Mouse (Mus musculus) kidney, postnatal 0 days (tissue): Measurements from ENCODE around the gene Cpsf4l. TPM values are rescaled to one million over a fixed set of nuclear protein-coding genes. Genes with fewer than 3 reads are reported as not detected.
A peak's percentile ranks its signal among the peaks of the same experiment; 100 is the strongest.

Experiments
- ATAC-seq: fragments of 200-750 bp; cut with Nextera tagmentation; replicated peaks from 2 replicates; pipeline ENCODE4 v1.8.0; 2017; ENCODE audit warnings: low read depth, moderate number of reproducible peaks, moderate TSS enrichment, moderate library complexity; ENCODE audit not compliant: low FRiP score
- DNase-seq: peaks from one replicate; pipeline ENCODE4 v3.0.0-alpha.2; 2016; ENCODE audit warnings: low spot score
- H3K27ac ChIP-seq: fragments of 300-500 bp; sonication (generic); 2 replicates; pipeline ENCODE4 v1.5.1; 2014; ENCODE audit warnings: mild to moderate bottlenecking
- H3K27me3 ChIP-seq: fragments of 300-500 bp; sonication (generic); 2 replicates; pipeline ENCODE4 v1.6.1; 2014; ENCODE audit warnings: low read length, mixed read lengths; ENCODE audit not compliant: insufficient read depth
- H3K36me3 ChIP-seq: fragments of 300-500 bp; sonication (generic); 2 replicates; pipeline ENCODE4 v1.6.1; 2014; ENCODE audit warnings: low read length, mixed read lengths; ENCODE audit not compliant: insufficient read depth
- H3K4me1 ChIP-seq: fragments of 300-500 bp; sonication (generic); replicated peaks from 2 replicates; pipeline ENCODE4 v1.6.1; 2014; ENCODE audit warnings: antibody characterized with exemption, low read length, mixed read lengths; ENCODE audit not compliant: insufficient read depth
- H3K4me2 ChIP-seq: fragments of 300-500 bp; sonication (generic); 2 replicates; pipeline ENCODE4 v1.6.1; 2014; ENCODE audit warnings: mild to moderate bottlenecking, low read length, moderate library complexity, mixed read lengths
- H3K4me3 ChIP-seq: fragments of 300-500 bp; sonication (generic); replicated peaks from 2 replicates; pipeline ENCODE4 v1.5.1; 2014; ENCODE audit warnings: low read depth, low read length
- H3K9ac ChIP-seq: fragments of 300-500 bp; sonication (generic); 2 replicates; pipeline ENCODE4 v1.6.1; 2014; ENCODE audit warnings: low read depth, low read length
- H3K9me3 ChIP-seq: fragments of 300-500 bp; sonication (generic); replicated peaks from 2 replicates; pipeline ENCODE4 v1.6.1; 2016; ENCODE audit warnings: low read length, inconsistent platforms, mixed read lengths
- CTCF ChIP-seq: IDR thresholded peaks from 2 replicates; pipeline ENCODE4 v1.5.1; 2016; ENCODE audit warnings: antibody characterized with exemption, low read depth, mild to moderate bottlenecking, moderate library complexity
- WGBS: fragments of 180-500 bp; shearing (Covaris S2); extraction: QIAGEN DNeasy Blood & Tissue Kit; methylation state at CpG from one replicate; pipeline ENCODE4 v1.1.7; 2014; 5-methylcytosine and 5-hydroxymethylcytosine counted together
- polyA plus RNA-seq: library from polyadenylated mRNA; unstranded; fragments of >200 nt; fragmentation: Nextera tagmentation; extraction: Ambion mirVana; gene quantifications from 2 replicates; pipeline ENCODE4 v1.2.1, GENCODE M21; 2015

The Cpsf4l gene
- polyA plus RNA-seq, 1 experiment from 2014 or later: 3.9 TPM

DNA sequence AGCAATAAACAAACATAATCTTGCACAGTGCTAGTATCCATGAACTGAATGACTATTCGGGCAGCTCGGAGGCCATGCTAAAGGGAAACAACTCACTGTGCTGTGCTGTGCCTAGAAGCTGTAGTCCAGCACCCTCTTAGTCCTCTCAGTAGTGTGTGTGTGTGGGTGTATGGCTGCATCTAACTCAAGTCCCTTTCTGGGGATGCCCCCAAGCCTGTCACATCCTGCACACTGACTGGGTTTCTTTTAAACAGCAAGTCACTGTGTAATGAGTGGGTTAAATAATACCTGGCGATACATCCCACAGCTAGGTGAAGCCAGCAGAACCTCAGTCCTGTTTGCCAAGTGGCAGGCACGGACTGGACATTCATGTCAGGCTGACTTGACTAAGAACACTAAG, 51.1 kb downstream of the Cpsf4l start:
- Histone ChIP-seq H3K9me3 (no peaks in the 10 kb centered on the region), H3K27me3 (no peaks in the 10 kb centered on the region), H3K4me1 (no peaks in the 10 kb centered on the region), H3K27ac (peak overlapping the region; percentile 47), H3K9ac (no peak overlapping the region), H3K36me3 (peaks cover 69% of the 10 kb centered on the region), H3K4me2 (no peak overlapping the region), H3K4me3 (no peak overlapping the region)
- no peak for ATAC-seq
- no peak for TF ChIP-seq CTCF
- 61% methylated on average over 4 of the region's 4 CpGs for WGBS
- no peak for DNase-seq

DNA sequence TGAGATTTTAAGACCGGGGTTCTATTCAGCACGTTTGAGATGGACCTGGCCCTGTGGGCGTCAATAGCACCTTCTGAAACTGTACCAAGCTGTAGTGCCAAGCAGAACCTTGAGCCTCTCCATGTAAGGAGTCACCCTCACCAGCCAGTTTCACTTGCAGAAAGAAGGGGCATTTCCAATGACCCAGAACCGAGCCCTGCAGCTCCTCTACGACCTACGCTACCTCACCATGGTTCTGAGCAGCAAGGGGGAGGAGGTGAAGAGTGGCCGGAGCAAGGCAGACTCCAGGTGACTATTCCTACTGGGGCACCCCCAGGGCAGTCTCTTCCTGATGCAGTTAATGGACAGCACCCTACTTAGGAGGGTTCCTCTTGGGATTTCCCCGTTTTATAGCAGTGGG, 51.5 kb downstream of the Cpsf4l start:
- peak; percentile 40; the same call in 1 of the 2 replicates for ATAC-seq
- TF ChIP-seq CTCF: no peak
- no peaks in the 10 kb centered on the region for H3K4me1 ChIP-seq
- H3K4me2 ChIP-seq: no peak overlapping the region
- H3K27me3 ChIP-seq: no peaks in the 10 kb centered on the region
- DNase-seq: no peak
- H3K27ac ChIP-seq: peak overlapping the region; percentile 47
- no peaks in the 10 kb centered on the region for H3K9me3 ChIP-seq
- 62% methylated on average over 8 of the region's 8 CpGs for WGBS
- no peak overlapping the region for H3K4me3 ChIP-seq
- H3K9ac ChIP-seq: no peak overlapping the region
- peaks cover 69% of the 10 kb centered on the region for H3K36me3 ChIP-seq

GRCm38 (mm10) chr11:113657221-113657620, 52.6 kb downstream of the Cpsf4l start:
- Histone ChIP-seq H3K9me3 (no peaks in the 10 kb centered on the region), H3K36me3 (peaks cover 77% of the 10 kb centered on the region), H3K4me1 (no peaks in the 10 kb centered on the region), H3K4me3 (no peak overlapping the region), H3K4me2 (no peak overlapping the region), H3K27me3 (no peaks in the 10 kb centered on the region), H3K27ac (no peak overlapping the region), H3K9ac (no peak overlapping the region)
- DNase-seq (no peak), ATAC-seq (no peak)
- 53% methylated on average over 4 of the region's 4 CpGs for WGBS
- TF ChIP-seq CTCF: no peak

DNA sequence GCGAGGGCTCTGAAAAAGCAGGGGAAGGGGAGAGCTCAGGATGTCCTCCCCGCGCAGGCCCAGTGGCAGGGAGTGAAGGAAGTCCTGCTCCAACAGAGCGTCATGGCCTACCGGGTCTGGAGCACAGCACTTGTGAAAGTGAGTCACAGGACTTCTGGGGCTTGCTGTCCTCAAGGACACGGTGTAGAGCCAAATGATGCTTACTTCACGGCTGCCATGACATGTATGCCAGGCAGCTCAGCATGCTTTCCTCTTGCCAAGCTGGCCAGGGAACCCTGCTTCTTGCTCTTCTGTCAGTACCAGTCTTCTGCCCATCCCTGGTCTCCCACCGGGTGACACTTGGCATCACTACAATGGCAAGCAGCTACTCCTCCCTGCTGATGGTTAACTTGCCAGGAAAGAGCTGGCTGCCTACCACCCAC, 53.3 kb downstream of the Cpsf4l start:
- ATAC-seq (no peak), DNase-seq (no peak)
- no peak overlapping the region for H3K4me2 ChIP-seq
- no peak overlapping the region for H3K9ac ChIP-seq
- TF ChIP-seq CTCF: no peak
- H3K9me3 ChIP-seq: no peaks in the 10 kb centered on the region
- no peak overlapping the region for H3K27ac ChIP-seq
- H3K4me1 ChIP-seq: no peaks in the 10 kb centered on the region
- 87% methylated on average over 8 of the region's 8 CpGs for WGBS
- no peaks in the 10 kb centered on the region for H3K27me3 ChIP-seq
- no peak overlapping the region for H3K4me3 ChIP-seq
- peaks cover 72% of the 10 kb centered on the region for H3K36me3 ChIP-seq

DNA sequence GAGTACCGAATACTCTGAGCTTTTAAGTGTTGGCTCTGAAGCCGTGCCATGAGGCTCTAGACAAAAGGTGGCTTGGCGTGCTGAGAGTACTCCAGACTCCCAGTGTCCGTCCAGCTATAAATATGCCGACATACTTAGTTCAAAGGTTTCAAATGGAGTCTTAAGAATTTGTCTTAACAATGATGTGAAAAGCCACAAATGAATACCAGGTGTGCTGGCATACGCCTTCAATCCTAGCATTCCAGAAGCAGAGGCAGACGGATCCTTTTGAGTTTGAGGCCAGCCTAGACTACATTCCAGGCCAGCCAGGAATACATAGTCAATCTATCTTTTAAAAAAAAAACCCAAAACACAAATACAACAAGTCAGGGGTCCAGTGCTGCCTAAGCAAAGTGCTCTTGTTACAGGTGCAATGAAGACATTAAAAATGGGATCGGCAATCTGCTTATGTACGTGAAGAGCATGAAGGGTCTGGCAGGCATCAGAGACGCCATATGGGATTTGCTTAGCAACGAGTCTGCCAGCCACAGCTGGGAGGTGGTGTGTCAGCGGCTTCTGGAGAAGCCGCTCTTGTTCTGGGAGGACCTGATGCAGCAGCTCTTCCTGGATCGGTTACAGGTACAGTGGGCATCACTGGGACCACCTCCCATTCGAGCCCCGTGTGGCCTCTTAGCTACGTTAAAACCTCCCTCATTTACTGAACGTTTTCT, 55.1 kb downstream of the Cpsf4l start:
- Histone ChIP-seq H3K27ac (no peak overlapping the region), H3K9ac (no peak overlapping the region), H3K4me1 (0 out of 2 replicates have a peak, but pooled peaks cover 5% of the 10 kb centered on the region), H3K36me3 (peaks cover 64% of the 10 kb centered on the region), H3K4me2 (no peak overlapping the region), H3K4me3 (no peak overlapping the region), H3K27me3 (no peaks in the 10 kb centered on the region), H3K9me3 (no peaks in the 10 kb centered on the region)
- no peak for TF ChIP-seq CTCF
- DNase-seq: no peak
- WGBS: 82% methylated on average over 18 of the region's 18 CpGs
- ATAC-seq: no peak

DNA sequence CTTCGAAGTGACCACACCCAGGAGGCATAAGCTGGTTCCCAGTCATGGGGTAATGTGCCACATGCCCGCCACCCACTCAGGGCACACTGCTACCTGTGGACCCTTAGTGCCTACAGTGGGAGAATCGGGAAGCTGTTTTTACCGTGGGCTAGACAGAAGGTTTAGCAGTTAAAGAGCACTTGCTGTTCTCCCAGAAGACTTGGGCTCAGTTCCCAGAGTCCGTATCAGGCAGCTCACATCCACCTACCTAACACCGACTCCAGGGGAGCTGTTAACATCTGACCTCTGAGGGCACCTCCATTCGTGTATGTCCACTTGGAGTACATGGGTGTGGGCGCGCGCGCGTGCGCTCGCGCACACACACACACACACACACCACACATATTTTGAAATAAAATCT, 55.7 kb downstream of the Cpsf4l start:
- no peak overlapping the region for H3K4me3 ChIP-seq
- no peaks in the 10 kb centered on the region for H3K9me3 ChIP-seq
- no peak overlapping the region for H3K9ac ChIP-seq
- no peak for ATAC-seq
- no peak overlapping the region for H3K4me2 ChIP-seq
- H3K36me3 ChIP-seq: peaks cover 64% of the 10 kb centered on the region
- 93% methylated on average over 15 of the region's 15 CpGs for WGBS
- H3K27me3 ChIP-seq: no peaks in the 10 kb centered on the region
- DNase-seq: no peak
- no peak overlapping the region for H3K27ac ChIP-seq
- TF ChIP-seq CTCF: no peak
- peaks cover 5% of the 10 kb centered on the region; the same call in 1 of the 2 replicates for H3K4me1 ChIP-seq
